Mouse (Mus musculus) lung, embryonic 16.5 days (tissue): ENCODE measurements around the gene Cd3g. TPM values are rescaled to one million over a fixed set of nuclear protein-coding genes. Genes with fewer than 3 reads are reported as not detected.

Source experiments
- ATAC-seq: fragments of 200-750 bp; cut with Nextera tagmentation; 2 replicates; pipeline ENCODE4 v1.8.0; 2017; ENCODE audit warnings: low read depth, mild to moderate bottlenecking, moderate library complexity
- H3K27ac ChIP-seq: fragments of 300-500 bp; sonication (generic); 2 replicates; pipeline ENCODE4 v1.5.1; 2014; ENCODE audit warnings: mild to moderate bottlenecking, control low read depth, low read length
- H3K27me3 ChIP-seq: fragments of 300-500 bp; sonication (generic); 2 replicates; pipeline ENCODE4 v1.6.1; 2014; ENCODE audit warnings: low read depth, low read length, mixed read lengths; ENCODE audit not compliant: control insufficient read depth, insufficient read depth
- H3K36me3 ChIP-seq: fragments of 300-500 bp; sonication (generic); 2 replicates; pipeline ENCODE4 v1.6.1; 2014; ENCODE audit warnings: low read length; ENCODE audit not compliant: control insufficient read depth, insufficient read depth
- H3K4me1 ChIP-seq: fragments of 300-500 bp; sonication (generic); replicated peaks from 2 replicates; pipeline ENCODE4 v1.6.1; 2014; ENCODE audit warnings: low read length, mixed read lengths; ENCODE audit not compliant: control insufficient read depth, insufficient read depth
- H3K4me2 ChIP-seq: fragments of 300-500 bp; sonication (generic); 2 replicates; pipeline ENCODE4 v1.6.1; 2014; ENCODE audit warnings: low read depth, low read length, control low read depth
- H3K4me3 ChIP-seq: fragments of 300-500 bp; sonication (generic); 2 replicates; pipeline ENCODE4 v1.5.1; 2014; ENCODE audit warnings: mild to moderate bottlenecking, low read length, control low read depth
- H3K9ac ChIP-seq: fragments of 300-500 bp; sonication (generic); 2 replicates; pipeline ENCODE4 v1.6.1; 2014; ENCODE audit warnings: low read length, control low read depth
- H3K9me3 ChIP-seq: fragments of 300-500 bp; sonication (generic); 2 replicates; pipeline ENCODE4 v1.6.1; 2016; ENCODE audit warnings: low read length; ENCODE audit not compliant: control insufficient read depth
- WGBS: fragments of 180-500 bp; shearing (Covaris S2); extraction: QIAGEN DNeasy Blood & Tissue Kit; methylation state at CpG from one replicate; pipeline ENCODE4 v1.1.7; 2014; 5-methylcytosine and 5-hydroxymethylcytosine counted together
- polyA plus RNA-seq: library from polyadenylated mRNA; unstranded; fragments of >200 nt; fragmentation: Nextera tagmentation; extraction: Ambion mirVana; gene quantifications from 2 replicates; pipeline ENCODE4 v1.2.1, GENCODE M21; 2015

Gene Cd3g
- polyA plus RNA-seq, 1 experiment from 2014 or later, result 6.2 TPM

DNA sequence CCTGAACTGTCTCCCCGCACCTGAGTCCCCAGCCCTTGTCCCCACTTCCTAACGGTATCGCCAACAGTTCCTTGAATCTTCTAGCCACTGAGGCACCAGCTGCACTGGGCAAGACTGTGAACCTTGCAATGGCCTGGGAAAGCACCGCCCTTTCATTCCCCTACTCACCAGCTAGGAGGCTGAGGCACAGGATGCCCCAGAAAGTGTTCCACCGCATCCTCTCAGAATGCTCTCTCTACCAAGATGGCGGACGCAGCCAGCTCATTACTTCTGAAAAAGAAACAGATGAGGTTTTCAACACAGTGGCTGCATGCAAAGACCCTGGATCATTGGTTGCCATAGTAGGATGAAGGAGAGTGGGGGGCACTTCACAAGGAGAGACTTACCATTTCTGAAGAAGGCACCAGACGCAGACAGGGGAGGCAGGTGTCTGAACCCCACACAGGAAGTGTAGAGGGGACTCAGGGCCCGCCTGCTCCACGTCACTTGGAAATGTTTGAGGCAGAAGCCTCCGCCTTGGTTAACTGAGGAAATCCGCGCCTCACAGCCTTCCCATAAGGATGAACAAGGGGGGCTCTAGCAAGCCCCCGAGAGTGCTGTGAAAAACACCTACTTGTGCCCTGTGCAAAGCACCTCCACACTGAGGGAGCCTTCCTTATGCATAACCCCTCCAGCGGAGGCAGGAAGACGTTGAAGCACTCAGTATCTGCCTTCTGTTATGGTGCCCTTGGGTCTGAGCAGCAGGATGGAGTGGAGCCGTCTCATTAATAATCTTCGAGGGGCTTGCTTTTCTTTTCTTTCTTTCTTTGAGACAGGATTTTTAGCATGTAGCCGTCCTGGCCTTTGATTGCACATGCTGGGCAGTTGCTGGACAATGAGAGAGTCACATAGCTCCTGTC, 29.2 kb upstream of the Cd3g start, which contains the start of gene Cd3e:
TSS of gene Cd3e (minus strand) at position 448 of the 899 bp plus-strand sequence.
- no peaks in the 10 kb centered on the region for H3K4me1 ChIP-seq
- no peak within 1 kb of the TSS for H3K4me2 ChIP-seq
- no peak within 1 kb of the TSS for H3K4me3 ChIP-seq
- H3K36me3 ChIP-seq, result no peaks in the 10 kb centered on the region
- no peak within 1 kb of the TSS for H3K27ac ChIP-seq
- no peaks in the 10 kb centered on the region for H3K27me3 ChIP-seq
- no peaks in the 10 kb centered on the region for H3K9me3 ChIP-seq
- ATAC-seq, result no peak
- 79% methylated on average over 19 of the region's 19 CpGs for WGBS
- no peak within 1 kb of the TSS for H3K9ac ChIP-seq

DNA sequence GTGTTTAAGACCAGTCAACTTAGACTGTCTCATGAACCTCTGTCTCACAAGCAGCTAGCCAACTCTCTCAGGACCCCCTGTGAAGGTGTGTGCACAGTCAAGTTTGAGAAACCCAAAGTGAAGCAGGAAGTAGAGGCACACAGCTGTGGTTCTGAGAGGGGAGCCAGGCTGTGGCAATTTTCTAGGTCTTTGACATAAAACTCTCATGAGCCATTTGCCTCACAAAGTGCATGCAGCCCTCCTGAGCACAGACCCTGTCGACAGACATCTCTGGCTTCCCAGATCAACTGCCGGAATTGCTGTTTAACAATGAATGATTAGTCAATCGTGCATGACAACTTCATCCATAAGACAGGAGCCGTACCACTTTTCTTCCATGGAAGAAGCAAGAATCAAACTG, 28.1 kb upstream of the Cd3g start:
- no peak overlapping the region for H3K27ac ChIP-seq
- H3K4me3 ChIP-seq, result no peak overlapping the region
- no peaks in the 10 kb centered on the region for H3K9me3 ChIP-seq
- no peak overlapping the region for H3K4me2 ChIP-seq
- no peaks in the 10 kb centered on the region for H3K27me3 ChIP-seq
- no peak overlapping the region for H3K9ac ChIP-seq
- 74% methylated on average over 4 of the region's 4 CpGs for WGBS
- H3K4me1 ChIP-seq, result no peaks in the 10 kb centered on the region
- no peaks in the 10 kb centered on the region for H3K36me3 ChIP-seq
- no peak for ATAC-seq

DNA sequence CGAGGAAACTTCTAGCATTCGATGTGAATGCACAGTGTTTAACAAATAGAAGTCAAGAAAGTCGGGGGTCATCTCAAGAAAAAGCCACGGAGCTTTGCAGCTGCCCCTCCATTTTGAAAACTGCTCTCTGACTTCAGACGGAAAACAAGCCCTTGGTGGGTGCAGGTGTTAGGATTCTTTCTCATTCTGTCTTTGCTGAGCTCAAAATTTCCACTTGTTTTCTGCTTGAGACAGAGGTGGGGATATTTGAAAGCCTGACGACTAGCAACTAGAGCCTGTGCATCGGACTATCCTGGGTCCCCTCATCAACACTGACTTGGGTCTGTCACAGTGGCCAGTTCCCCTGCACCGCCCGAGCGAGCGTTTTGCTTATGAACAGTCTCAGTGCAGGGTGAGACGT, 27.2 kb upstream of the Cd3g start:
- H3K27me3 ChIP-seq, result no peaks in the 10 kb centered on the region
- H3K4me3 ChIP-seq, result no peak overlapping the region
- H3K4me1 ChIP-seq, result no peaks in the 10 kb centered on the region
- no peak overlapping the region for H3K4me2 ChIP-seq
- H3K27ac ChIP-seq, result no peak overlapping the region
- no peak for ATAC-seq
- no peaks in the 10 kb centered on the region for H3K36me3 ChIP-seq
- WGBS, result 56% methylated on average over 12 of the region's 12 CpGs
- no peaks in the 10 kb centered on the region for H3K9me3 ChIP-seq
- no peak overlapping the region for H3K9ac ChIP-seq

DNA sequence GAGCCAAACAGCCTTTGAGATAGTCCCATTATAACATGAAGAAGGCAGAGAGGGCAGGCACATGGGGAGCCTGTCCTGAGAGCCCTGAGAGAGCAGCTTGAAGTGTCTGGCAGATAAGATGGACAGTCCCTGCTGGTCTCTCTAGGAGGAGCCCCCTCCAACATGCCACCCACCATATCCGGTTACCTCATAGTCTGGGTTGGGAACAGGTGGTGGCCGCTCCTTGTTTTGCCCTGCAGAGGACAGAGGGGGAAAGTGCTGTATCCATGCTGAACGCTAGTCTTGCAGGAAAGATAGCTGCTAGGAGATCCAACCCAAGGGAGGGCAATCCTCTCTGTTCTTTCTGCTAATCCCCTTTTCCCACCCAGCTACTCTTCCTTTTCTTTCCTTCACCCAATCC, 20.0 kb upstream of the Cd3g start:
- no peak for ATAC-seq
- WGBS, result 62% methylated on average over 3 of the region's 3 CpGs

DNA sequence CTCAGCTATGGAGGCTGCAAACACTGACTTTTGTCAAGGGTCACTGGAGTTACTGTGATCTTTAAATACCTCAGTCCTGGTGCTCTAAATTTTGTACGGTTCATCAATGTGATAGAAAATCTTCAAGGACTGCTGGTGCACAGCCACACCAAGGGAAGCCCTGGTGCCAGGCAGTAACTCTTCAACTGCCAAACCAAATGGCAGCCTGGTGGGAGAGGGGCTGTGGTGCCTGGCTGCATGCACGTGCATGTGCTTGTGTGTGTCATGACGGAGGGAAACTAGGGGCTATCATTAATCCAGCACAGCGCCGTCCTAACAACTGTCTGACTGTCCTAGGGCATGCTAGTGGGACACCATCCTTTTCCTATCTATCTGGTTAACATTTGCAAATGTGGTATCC, 19.5 kb upstream of the Cd3g start:
- no peak overlapping the region for H3K27ac ChIP-seq
- 67% methylated on average over 5 of the region's 5 CpGs for WGBS
- H3K9me3 ChIP-seq, result no peaks in the 10 kb centered on the region
- H3K4me1 ChIP-seq, result no peaks in the 10 kb centered on the region
- no peak overlapping the region for H3K4me2 ChIP-seq
- H3K9ac ChIP-seq, result no peak overlapping the region
- H3K4me3 ChIP-seq, result no peak overlapping the region
- H3K27me3 ChIP-seq, result no peaks in the 10 kb centered on the region
- ATAC-seq, result no peak
- H3K36me3 ChIP-seq, result no peaks in the 10 kb centered on the region

More for the DNA sequence above, 20.0 kb upstream of the Cd3g start:
- no peaks in the 10 kb centered on the region for H3K9me3 ChIP-seq
- no peak overlapping the region for H3K9ac ChIP-seq
- no peak overlapping the region for H3K4me2 ChIP-seq
- H3K36me3 ChIP-seq, result no peaks in the 10 kb centered on the region
- H3K4me1 ChIP-seq, result no peaks in the 10 kb centered on the region
- H3K4me3 ChIP-seq, result no peak overlapping the region
- H3K27ac ChIP-seq, result no peak overlapping the region
- H3K27me3 ChIP-seq, result no peaks in the 10 kb centered on the region

DNA sequence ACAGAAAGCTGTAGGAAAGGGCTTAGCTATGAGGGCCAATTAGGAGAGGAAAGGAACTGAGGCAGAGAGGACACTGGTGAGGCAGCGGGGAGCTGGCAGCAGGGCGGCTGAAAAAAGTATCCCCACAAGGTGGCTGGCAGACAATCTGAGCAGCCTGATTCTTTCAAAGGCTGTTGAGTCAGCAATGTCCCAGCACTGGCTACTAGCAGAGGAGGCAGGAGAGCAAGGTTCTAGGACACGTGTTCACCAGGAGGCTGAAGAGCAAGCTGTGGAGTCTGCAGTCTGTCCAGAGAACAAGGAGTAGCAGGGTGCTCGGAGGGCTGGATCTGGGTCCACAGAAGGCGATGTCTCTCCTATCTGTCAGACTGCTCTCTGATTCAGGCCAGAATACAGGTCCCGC, 18.9 kb upstream of the Cd3g start:
- Histone ChIP-seq H3K9ac (no peak overlapping the region), H3K27me3 (no peaks in the 10 kb centered on the region), H3K27ac (no peak overlapping the region), H3K4me2 (no peak overlapping the region), H3K36me3 (no peaks in the 10 kb centered on the region), H3K4me1 (no peaks in the 10 kb centered on the region), H3K4me3 (no peak overlapping the region), H3K9me3 (no peaks in the 10 kb centered on the region)
- 54% methylated on average over 6 of the region's 6 CpGs for WGBS
- ATAC-seq, result no peak

DNA sequence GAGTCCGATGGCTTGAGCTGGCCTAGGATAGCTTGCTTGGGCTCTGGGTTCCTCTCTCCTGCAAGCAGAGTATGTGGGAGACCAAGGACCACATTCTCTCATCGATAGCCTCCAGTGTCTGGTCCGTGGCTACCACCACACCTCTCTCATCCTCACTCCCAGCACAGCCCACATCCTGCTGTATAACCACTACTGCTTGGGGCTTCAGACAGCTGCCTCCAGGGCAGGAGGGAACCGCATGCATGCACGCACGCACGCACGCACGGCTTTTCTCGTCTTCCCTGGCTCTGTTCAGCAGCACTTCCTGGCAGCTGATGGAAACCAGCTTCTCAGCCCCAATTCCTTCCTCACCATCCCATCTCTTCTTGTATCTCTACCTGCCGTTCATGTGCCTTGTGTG, 17.9 kb upstream of the Cd3g start:
- Histone ChIP-seq H3K27ac (no peak overlapping the region), H3K4me1 (no peaks in the 10 kb centered on the region), H3K4me2 (no peak overlapping the region), H3K36me3 (no peaks in the 10 kb centered on the region), H3K9ac (no peak overlapping the region), H3K9me3 (no peaks in the 10 kb centered on the region), H3K27me3 (no peaks in the 10 kb centered on the region), H3K4me3 (no peak overlapping the region)
- 68% methylated on average over 11 of the region's 11 CpGs for WGBS
- ATAC-seq, result no peak

DNA sequence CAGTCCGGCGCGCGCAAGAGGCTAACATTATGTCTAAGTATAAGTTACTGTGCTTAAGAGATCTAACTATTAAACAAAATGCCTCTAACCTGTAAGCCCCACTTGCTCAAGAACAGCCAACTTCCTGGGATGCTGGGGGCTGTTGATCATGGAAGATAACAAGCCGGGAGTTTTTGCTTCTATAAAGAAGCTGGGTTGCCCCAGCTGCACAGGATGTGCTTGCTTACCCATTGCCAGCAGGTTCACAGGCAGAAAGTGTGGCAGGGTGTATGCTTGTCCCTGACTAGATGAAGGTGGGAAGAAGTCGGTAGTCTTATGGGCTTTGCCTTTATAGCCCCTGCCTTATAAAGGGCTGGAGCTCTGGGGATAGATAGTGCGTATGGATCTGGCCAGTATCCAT, 16.4 kb upstream of the Cd3g start:
- no peaks in the 10 kb centered on the region for H3K27me3 ChIP-seq
- H3K36me3 ChIP-seq, result no peaks in the 10 kb centered on the region
- no peak overlapping the region for H3K9ac ChIP-seq
- H3K4me1 ChIP-seq, result no peaks in the 10 kb centered on the region
- H3K9me3 ChIP-seq, result no peaks in the 10 kb centered on the region; the same call in 1 of the 2 replicates
- WGBS, result 92% methylated on average over 7 of the region's 7 CpGs
- no peak overlapping the region for H3K4me3 ChIP-seq
- no peak overlapping the region for H3K4me2 ChIP-seq
- no peak overlapping the region for H3K27ac ChIP-seq
- ATAC-seq, result no peak

DNA sequence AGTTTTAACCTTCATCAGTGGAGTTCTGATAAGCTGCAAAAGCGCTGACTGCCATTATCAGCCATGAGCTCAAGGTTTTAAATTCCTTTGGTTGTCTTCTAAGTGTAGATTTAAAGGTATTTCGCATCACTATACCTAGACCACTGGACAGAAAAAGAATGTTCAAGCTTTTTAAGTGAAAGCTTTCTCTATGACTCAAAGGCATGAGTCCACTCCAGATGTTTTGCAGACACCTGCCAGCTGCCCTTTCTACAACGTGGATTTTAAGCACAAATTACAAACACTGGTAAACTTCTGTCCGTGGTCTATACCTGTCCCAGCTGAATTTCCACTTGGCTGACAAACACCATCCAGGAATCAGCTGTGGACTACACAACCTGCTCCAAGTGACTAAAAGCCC, 14.7 kb upstream of the Cd3g start:
- H3K4me1 ChIP-seq, result no peaks in the 10 kb centered on the region
- no peaks in the 10 kb centered on the region for H3K36me3 ChIP-seq

More for the DNA sequence above, 14.7 kb upstream of the Cd3g start:
- no peak overlapping the region for H3K9ac ChIP-seq
- H3K4me2 ChIP-seq, result no peak overlapping the region
- H3K27me3 ChIP-seq, result no peaks in the 10 kb centered on the region
- WGBS, result 62% methylated on average over 4 of the region's 4 CpGs
- H3K27ac ChIP-seq, result no peak overlapping the region
- no peaks in the 10 kb centered on the region; the same call in 1 of the 2 replicates for H3K9me3 ChIP-seq
- no peak overlapping the region for H3K4me3 ChIP-seq
- no peak for ATAC-seq
